22 mouse cellular contexts compared by ENCODE assay signal in the genomic region with DNA sequence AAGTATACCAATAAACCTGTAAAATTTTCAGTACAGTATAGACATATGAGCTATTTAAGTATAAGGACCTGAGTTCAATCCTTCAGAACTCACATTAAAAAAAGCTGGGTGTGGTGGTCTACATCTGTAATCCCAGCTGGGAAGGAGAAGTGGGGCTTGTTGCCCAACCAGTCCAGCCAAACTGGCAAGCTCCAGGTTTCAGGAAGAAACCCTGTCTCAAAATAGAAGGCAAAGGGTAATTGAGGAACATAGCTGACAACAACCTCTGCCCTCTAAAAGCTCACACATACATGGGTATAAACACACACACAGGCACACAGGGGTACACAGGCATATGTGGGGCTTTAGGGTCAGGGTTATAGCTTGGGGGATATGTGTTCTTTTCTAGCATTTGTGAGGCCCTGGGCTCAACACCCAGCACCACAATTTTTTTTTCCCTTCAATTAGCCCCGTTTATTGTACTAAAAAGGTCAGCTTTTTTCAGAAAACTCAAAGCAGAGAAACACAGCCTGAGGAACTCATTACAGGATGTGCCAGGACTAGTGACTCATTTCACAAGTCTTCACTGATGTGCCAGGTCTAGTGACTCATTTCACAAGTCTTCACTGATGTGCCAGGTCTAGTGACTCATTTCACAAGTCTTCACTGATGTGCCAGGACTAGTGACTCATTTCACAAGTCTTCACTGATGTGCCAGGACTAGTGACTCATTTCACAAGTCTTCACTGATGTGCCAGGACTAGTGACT. TPM values are rescaled to one million over a fixed set of nuclear protein-coding genes. Genes with fewer than 3 reads are reported as not detected.
DNase-seq lines count a peak whose midpoint lies in the region; TF ChIP-seq lines count a peak whose summit lies in the region.
"Not testable (repeated sequence)": the region's sequence is repeated elsewhere in the genome, so short reads cannot be mapped to it uniquely, and the experiment has no call there.
"Had no signal": no experiment of that assay in that cellular context is flagged by ENCODE, and none has a peak within 500 bp of the region (broad histone marks: within the 10 kb centered on the region; RNA-seq: fewer than 3 reads in every experiment).

No protein-coding gene starts in this region.

- H3K4me3 ChIP-seq in cortical plate, adult 2 months (ENCODE audit: insufficient read depth, low read length); heart, embryonic 10.5 days: not testable (repeated sequence)

- not testable (repeated sequence) for TF ChIP-seq POLR2A in cortical plate, adult 2 months (IDR thresholded peaks at IDR 0.05; ENCODE audit: extremely low read depth, insufficient read depth, low read length)

- not testable (repeated sequence) for TF ChIP-seq CTCF in cortical plate, adult 2 months (IDR thresholded peaks at IDR 0.05; ENCODE audit: extremely low read depth, insufficient read depth, low read length)

- 83% methylated on average over 1 of the region's 1 CpGs for WGBS in heart, embryonic 10.5 days

- H3K27ac ChIP-seq in cortical plate, adult 2 months (ENCODE audit: insufficient read depth, low read length), result peak overlapping the region; percentile 26; the same call in 1 of the 2 replicates
- H3K27ac ChIP-seq in heart, embryonic 10.5 days, result not testable (repeated sequence)

- H3K27me3 ChIP-seq in heart, embryonic 10.5 days (ENCODE audit: insufficient read depth, poor library complexity, severe bottlenecking), result not testable (repeated sequence)

- H3K9me3 ChIP-seq in heart, embryonic 10.5 days, result not testable (repeated sequence)

- DNase-seq in 3T3-L1 (ENCODE audit: low read depth, low spot score) (peak; percentile 65), adipocyte (ENCODE audit: low spot score) (peak; percentile 6)
- DNase-seq in CD4-positive, CD25-positive, alpha-beta regulatory T cell, adult 2 months (ENCODE audit: low read depth, low spot score), result peak; percentile 24
- DNase-seq in gastrocnemius, adult 18-20 months (ENCODE audit: low spot score), result peak; percentile 22
- peak; percentile 38 for DNase-seq in heart, embryonic 10.5 days (ENCODE audit: low spot score)
- DNase-seq in lung, postnatal 36 days, result peak; percentile 33
- DNase-seq in skeletal muscle tissue, adult 2 months (ENCODE audit: low read depth, low spot score), result peak; percentile 8

- peaks cover 74% of the 10 kb centered on the region for H3K36me3 ChIP-seq in heart, embryonic 10.5 days

- H3K4me1 ChIP-seq in cortical plate, adult 2 months (ENCODE audit: control insufficient read depth, insufficient read depth, low read length); heart, embryonic 10.5 days: not testable (repeated sequence)

RNA-seq across cellular contexts. Expression of gene Slc22a13, which starts 56.6 kb away (rescaled TPM):
- polyA plus RNA-seq in cortical plate, adult 2 months (2012; rRNA removed), result not detected in 2 replicates
- total RNA-seq in gastrocnemius, adult 18-20 months (2021), result not detected
- not detected in 2 replicates for polyA plus RNA-seq in heart, embryonic 10.5 days (2016; fragmentation: Nextera tagmentation; extraction: Ambion mirVana)
- total RNA-seq: adrenal gland, adult 2 months; adrenal gland, postnatal 25 days; gastrocnemius, postnatal 14 days; heart, postnatal 10 days; heart, postnatal 4 days; MEL had no signal
- polyA plus RNA-seq: activated CD4-positive, CD25-positive, alpha-beta regulatory T cell, adult 4 months; adrenal gland, adult 2 months; C2C12; embryonic facial prominence, embryonic 13.5 days; forebrain, embryonic 11.5 days; gonadal fat pad, adult 2 months; heart, embryonic 14.5 days; hindbrain, embryonic 16.5 days; intestine, embryonic 14.5 days had no signal

RNA-seq across cellular contexts. Expression of gene Oxsr1, which starts 56.7 kb away (rescaled TPM):
- 44.2 and 46.9 TPM in 2 replicates for polyA plus RNA-seq in cortical plate, adult 2 months (2012; rRNA removed)
- 10 to 100 TPM; 65.3 to 67.3 TPM for total RNA-seq in gastrocnemius, adult 18-20 months (2021)
- polyA plus RNA-seq in heart, embryonic 10.5 days (2016; fragmentation: Nextera tagmentation; extraction: Ambion mirVana), result 12.0 and 13.6 TPM in 2 replicates

Comparison
In these comparisons a context has a peak if more than half of its experiments do, and no peak if none do; other contexts are left out.
1. DNase-seq: peak in every context shown above with its lines; median percentile 65 in 3T3-L1; 38 in heart, embryonic 10.5 days; 33 in lung, postnatal 36 days; 24 in CD4-positive, CD25-positive, alpha-beta regulatory T cell, adult 2 months; 22 in gastrocnemius, adult 18-20 months; 8 in skeletal muscle tissue, adult 2 months; 6 in adipocyte.